Mouse (Mus musculus) liver, embryonic 14.5 days (tissue): Measurements from ENCODE around the gene Lpin1.
A peak's percentile ranks its signal among the peaks of the same experiment; 100 is the strongest.

Experiments
- CTCF ChIP-seq: IDR thresholded peaks from 2 replicates; pipeline ENCODE4 v1.5.1; 2016; ENCODE audit warnings: antibody characterized with exemption, low read depth, control low read depth
- EP300 ChIP-seq: IDR thresholded peaks from 2 replicates; pipeline ENCODE4 v1.6.1; 2016; ENCODE audit warnings: antibody characterized with exemption, low read depth

- TF ChIP-seq CTCF = peak; percentile 55
- TF ChIP-seq EP300 = no peak
Measured at GRCm38 (mm10) chr12:16642000-16642399, 31.2 kb upstream of the Lpin1 start.
